Comparison of ENCODE assay signal across 30 mouse cellular contexts in genomic region chr12:77532547-77532946, GRCm38 (mm10).
A peak's percentile ranks its signal among the peaks of the same experiment; 100 is the strongest.
DNase-seq lines count a peak whose midpoint lies in the region; ATAC-seq and TF ChIP-seq lines count a peak whose summit lies in the region.
"Had no signal": no experiment of that assay in that cellular context is flagged by ENCODE, and none has a peak within 500 bp of the region (broad histone marks: within the 10 kb centered on the region; RNA-seq: fewer than 3 reads in every experiment).

No protein-coding gene starts in this region.

- H3K27ac ChIP-seq in kidney, embryonic 15.5 days = no peak overlapping the region
- peak overlapping the region; percentile 50 for H3K27ac ChIP-seq in thymus, adult 2 months (ENCODE audit: control insufficient read depth, insufficient read depth, low read length)
- H3K27ac ChIP-seq: forebrain, embryonic 13.5 days; hindbrain, embryonic 14.5 days; limb, embryonic 10.5 days; limb, embryonic 15.5 days; liver, embryonic 14.5 days; midbrain, embryonic 10.5 days; midbrain, embryonic 15.5 days; neural tube, embryonic 12.5 days; stomach, postnatal 0 days had no signal

- peaks cover 4% of the 10 kb centered on the region; the same call in 1 of the 2 replicates for H3K4me1 ChIP-seq in kidney, embryonic 15.5 days
- peaks cover 45% of the 10 kb centered on the region for H3K4me1 ChIP-seq in thymus, adult 2 months (replicated peaks; ENCODE audit: control insufficient read depth, insufficient read depth, low read length)
- H3K4me1 ChIP-seq: limb, embryonic 15.5 days; neural tube, embryonic 12.5 days had no signal

- no peak for ATAC-seq in kidney, embryonic 15.5 days (replicated peaks; ENCODE audit: low FRiP score)
- ATAC-seq in common myeloid progenitor, adult 5-6 weeks (replicated peaks; ENCODE audit: low read depth, poor library complexity, severe bottlenecking) = 0 out of 2 replicates have a peak, but pooled peaks have one; percentile 24
- no peak for ATAC-seq in inflammation-experienced regulatory T-cells, adult 6 months
- ATAC-seq: CD4-positive, CD25-positive, alpha-beta regulatory T cell, adult 4 months; forebrain, embryonic 13.5 days; midbrain, embryonic 15.5 days had no signal

- peak; percentile 3 for DNase-seq in kidney, postnatal 10 days
- DNase-seq in thymus, adult 2 months = no peak
- no peak for DNase-seq in thymus, adult 18-20 months
- peak; percentile 40 for DNase-seq in splenic B cell, adult 2 months (ENCODE audit: low read depth, low spot score)
- DNase-seq in layer of hippocampus, postnatal 36 days = no peak
- DNase-seq: adrenal gland, postnatal 25 days; cerebellum, adult 18-20 months; cerebellum, postnatal 14 days; gastrocnemius, postnatal 10 days; heart, postnatal 4 days; kidney, adult 11 months; kidney, postnatal 36 days; lung, embryonic 14.5 days; lung, postnatal 14 days; right cerebral cortex, adult 18-20 months; right cerebral cortex, postnatal 4 days had no signal

- H3K4me2 ChIP-seq in kidney, embryonic 15.5 days = no peak overlapping the region
- H3K4me2 ChIP-seq: forebrain, embryonic 13.5 days; heart, embryonic 11.5 days; hindbrain, embryonic 14.5 days; limb, embryonic 15.5 days; lung, embryonic 14.5 days; midbrain, embryonic 15.5 days; neural tube, embryonic 12.5 days had no signal

- no peaks in the 10 kb centered on the region for H3K27me3 ChIP-seq in kidney, embryonic 15.5 days
- H3K27me3 ChIP-seq in thymus, adult 2 months (ENCODE audit: control insufficient read depth, insufficient read depth, low read length) = no peaks in the 10 kb centered on the region
- no peaks in the 10 kb centered on the region for H3K27me3 ChIP-seq in splenic B cell, adult 2 months (ENCODE audit: control insufficient read depth, insufficient read depth, low read length, poor library complexity, severe bottlenecking)
- H3K27me3 ChIP-seq: forebrain, embryonic 13.5 days; limb, embryonic 15.5 days; midbrain, embryonic 15.5 days; neural tube, embryonic 12.5 days had no signal

- no peak overlapping the region for H3K4me3 ChIP-seq in kidney, embryonic 15.5 days (replicated peaks)
- H3K4me3 ChIP-seq in thymus, adult 2 months (ENCODE audit: control insufficient read depth, insufficient read depth, low read length) = no peak overlapping the region
- H3K4me3 ChIP-seq: forebrain, embryonic 13.5 days; limb, embryonic 10.5 days; limb, embryonic 15.5 days; midbrain, embryonic 10.5 days; midbrain, embryonic 15.5 days; neural tube, embryonic 12.5 days had no signal

- H3K9me3 ChIP-seq in kidney, embryonic 15.5 days (replicated peaks) = no peaks in the 10 kb centered on the region
- H3K9me3 ChIP-seq: forebrain, embryonic 13.5 days; limb, embryonic 10.5 days; limb, embryonic 15.5 days; midbrain, embryonic 10.5 days; midbrain, embryonic 15.5 days; neural tube, embryonic 12.5 days had no signal

- H3K9ac ChIP-seq in kidney, embryonic 15.5 days = no peak overlapping the region
- H3K9ac ChIP-seq: forebrain, embryonic 13.5 days; hindbrain, embryonic 14.5 days; limb, embryonic 15.5 days; liver, embryonic 14.5 days; lung, embryonic 14.5 days; midbrain, embryonic 15.5 days; neural tube, embryonic 12.5 days had no signal

- TF ChIP-seq CTCF in thymus, adult 2 months (IDR thresholded peaks at IDR 0.05; ENCODE audit: borderline replicate concordance, control insufficient read depth, extremely low read depth, insufficient read depth, low read length, poor library complexity) = no peak

- TF ChIP-seq POLR2A in thymus, adult 2 months (IDR thresholded peaks at IDR 0.05; ENCODE audit: control insufficient read depth, extremely low read depth, insufficient read depth, low read length, poor library complexity) = no peak

- WGBS in kidney, embryonic 15.5 days = 70% methylated on average over 8 of the region's 8 CpGs
- 25% methylated on average over 8 of the region's 8 CpGs for WGBS in thymus, adult 2 months

- H3K36me3 ChIP-seq in kidney, embryonic 15.5 days = no peaks in the 10 kb centered on the region
- H3K36me3 ChIP-seq in thymus, adult 2 months (ENCODE audit: control insufficient read depth, insufficient read depth, low read length) = no peaks in the 10 kb centered on the region
- no peaks in the 10 kb centered on the region; the same call in 1 of the 2 replicates for H3K36me3 ChIP-seq in splenic B cell, adult 2 months (ENCODE audit: control insufficient read depth, insufficient read depth, low read length, poor library complexity, severe bottlenecking)
- H3K36me3 ChIP-seq: limb, embryonic 10.5 days; limb, embryonic 15.5 days; midbrain, embryonic 10.5 days; midbrain, embryonic 15.5 days; neural tube, embryonic 12.5 days had no signal

Comparison
In these comparisons a context has a peak if more than half of its experiments do, and no peak if none do; other contexts are left out.
1. DNase-seq: peak in kidney, postnatal 10 days (single experiment) and splenic B cell, adult 2 months (single experiment); none in thymus, adult 2 months (single experiment), thymus, adult 18-20 months (0 of 2) and layer of hippocampus, postnatal 36 days (0 of 2).